Mouse (Mus musculus) erythroblast, embryonic 14.5 days (primary cell): ENCODE data around the gene Tmem18.

ENCODE experiments used
- GATA1 ChIP-seq: IDR thresholded peaks from 2 replicates; pipeline ENCODE4 v1.6.1; 2012; ENCODE audit warnings: low read length, inconsistent platforms, mixed read lengths
- TAL1 ChIP-seq: IDR thresholded peaks from 3 replicates; pipeline ENCODE4 v1.6.1; 2012; ENCODE audit warnings: low read length, inconsistent platforms, mixed read lengths

DNA sequence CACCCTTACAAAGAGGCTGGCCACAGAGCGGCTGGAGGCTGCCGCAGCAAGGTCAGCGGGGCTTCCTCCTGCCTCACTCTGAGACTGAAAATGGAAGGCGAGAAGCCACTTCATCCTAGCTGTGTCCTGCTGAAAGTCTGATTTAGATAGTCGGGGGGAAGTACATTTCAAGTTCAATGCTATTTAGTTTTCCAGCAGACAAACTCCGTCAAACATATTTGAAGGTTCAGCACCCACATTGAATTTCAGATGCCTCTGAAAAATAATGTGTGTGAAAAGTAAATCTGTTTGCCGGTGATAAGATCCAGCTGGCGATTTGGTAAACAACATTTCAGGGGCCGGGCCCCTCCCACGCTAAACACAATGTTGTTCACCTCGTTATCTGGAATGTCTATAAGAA lies 22.8 kb upstream of the Tmem18 start:
- TF ChIP-seq GATA1, result no peak
- TF ChIP-seq TAL1, result no peak
